Mouse (Mus musculus) spleen, postnatal 4 days (tissue): ENCODE measurements around the gene Usp44.

Source experiments
- DNase-seq, 2 experiments: peaks; one replicate each; pipeline ENCODE4 v3.0.0; 2022; ENCODE audit warnings: low spot score in 2 of 2

Usp44 gene

GRCm38 (mm10) chr10:93846706-93847105 lies 15.4 kb downstream of the Usp44 start:
- no peak for DNase-seq

GRCm38 (mm10) chr10:93855126-93855525 lies 23.8 kb downstream of the Usp44 start:
- DNase-seq, result no peak

GRCm38 (mm10) chr10:93856095-93856494 lies 24.7 kb downstream of the Usp44 start:
- no peak for DNase-seq

GRCm38 (mm10) chr10:93868401-93868800 lies 37.0 kb downstream of the Usp44 start:
- no peak for DNase-seq

- DNase-seq, result no peak
Measured at GRCm38 (mm10) chr10:93868886-93869285, 37.5 kb downstream of the Usp44 start.

GRCm38 (mm10) chr10:93876772-93877171 lies 45.4 kb downstream of the Usp44 start:
- DNase-seq, result no peak

DNA sequence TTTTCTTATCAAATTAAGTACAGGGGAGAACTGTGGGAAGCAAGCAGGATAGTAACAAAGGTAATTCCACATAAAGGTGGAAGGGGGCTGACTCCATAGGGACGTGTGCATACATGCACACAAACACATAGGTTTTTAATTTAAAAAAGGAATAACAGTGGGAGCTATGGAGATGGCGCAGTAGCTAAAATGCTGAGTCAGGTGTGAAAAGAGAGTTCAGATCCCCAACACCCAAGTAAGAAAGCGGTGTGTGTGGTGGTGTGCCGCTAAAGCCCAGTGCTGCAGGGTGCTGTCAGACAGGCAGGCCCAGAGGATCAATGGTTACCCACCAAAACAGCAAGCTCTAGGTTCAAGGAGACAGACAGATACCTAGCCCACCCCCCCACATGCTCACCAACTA lies 47.4 kb downstream of the Usp44 start:
- DNase-seq, result no peak

DNA sequence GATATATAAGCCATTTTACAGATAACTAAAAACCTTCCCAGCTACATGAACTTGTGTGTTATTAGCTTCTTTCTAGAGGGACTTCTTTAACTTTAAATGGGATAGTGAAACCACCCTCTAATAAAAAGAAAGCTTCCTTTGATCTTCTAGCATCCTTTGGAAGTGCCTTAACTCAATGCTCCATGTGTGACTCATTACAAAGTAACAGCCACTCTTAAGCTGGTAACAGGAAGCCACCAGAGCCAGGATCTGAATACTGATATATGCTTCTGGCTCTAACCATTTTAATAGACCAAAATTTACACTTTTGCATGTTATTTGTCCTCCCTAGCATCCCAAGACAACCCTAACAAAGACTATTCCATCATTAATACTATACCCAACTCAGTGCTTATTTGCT lies 50.6 kb downstream of the Usp44 start:
- DNase-seq, result no peak

GRCm38 (mm10) chr10:93882738-93883364 lies 51.5 kb downstream of the Usp44 start:
- peak in 1 of 2 experiments; percentile 44 for DNase-seq

GRCm38 (mm10) chr10:93885839-93886477 lies 54.6 kb downstream of the Usp44 start:
- peak; percentile 78 to 82 for DNase-seq

DNA sequence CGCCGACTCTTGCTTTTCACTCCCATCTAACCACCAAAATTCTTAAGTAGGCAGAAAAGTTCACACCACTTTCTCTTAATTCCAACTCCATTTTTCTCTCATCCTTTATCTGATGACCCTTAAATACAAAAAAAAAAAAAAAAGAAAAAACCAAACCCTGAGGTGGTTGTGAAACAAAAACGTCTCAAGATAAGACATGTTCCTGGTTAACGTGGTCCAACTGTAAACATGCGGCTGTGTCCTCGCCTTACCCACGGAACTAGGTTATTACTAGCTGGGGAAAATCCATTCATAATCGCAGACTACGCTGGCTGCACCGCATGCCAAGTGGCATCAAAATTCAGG lies 57.2 kb downstream of the Usp44 start:
- DNase-seq, result no peak

GRCm38 (mm10) chr10:93888935-93889578 lies 57.7 kb downstream of the Usp44 start:
- DNase-seq, result peak; percentile 44 to 80

GRCm38 (mm10) chr10:93889579-93889950 lies 58.2 kb downstream of the Usp44 start:
- peak; percentile 87 to 92 for DNase-seq

DNA sequence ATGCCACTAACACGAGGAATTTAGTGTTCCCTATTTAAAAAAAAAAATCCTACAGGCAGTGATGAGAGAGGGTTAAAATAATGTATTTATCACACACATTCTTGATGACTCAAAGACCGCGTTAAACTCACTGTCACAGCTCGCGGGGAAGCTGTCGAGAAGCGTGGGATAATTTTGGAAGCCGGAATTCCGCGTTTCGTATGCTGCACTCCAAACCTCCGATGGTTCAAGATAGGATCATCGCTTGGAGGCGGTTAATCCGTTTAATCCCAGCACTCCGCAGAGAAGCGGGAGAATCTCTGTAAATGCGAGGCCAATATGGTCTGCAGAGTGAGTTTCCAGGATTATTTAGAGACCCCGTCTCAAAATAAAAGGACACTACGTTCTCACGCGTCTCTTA lies 58.6 kb downstream of the Usp44 start:
- peak in 1 of 2 experiments; percentile 28 for DNase-seq

- no peak for DNase-seq
Measured at GRCm38 (mm10) chr10:93890565-93890964, 59.2 kb downstream of the Usp44 start.

- peak; percentile 61 to 70 for DNase-seq
Measured at GRCm38 (mm10) chr10:93891031-93891430, 59.7 kb downstream of the Usp44 start.

- DNase-seq, result no peak
Measured at GRCm38 (mm10) chr10:93892551-93892950, 61.2 kb downstream of the Usp44 start.

DNA sequence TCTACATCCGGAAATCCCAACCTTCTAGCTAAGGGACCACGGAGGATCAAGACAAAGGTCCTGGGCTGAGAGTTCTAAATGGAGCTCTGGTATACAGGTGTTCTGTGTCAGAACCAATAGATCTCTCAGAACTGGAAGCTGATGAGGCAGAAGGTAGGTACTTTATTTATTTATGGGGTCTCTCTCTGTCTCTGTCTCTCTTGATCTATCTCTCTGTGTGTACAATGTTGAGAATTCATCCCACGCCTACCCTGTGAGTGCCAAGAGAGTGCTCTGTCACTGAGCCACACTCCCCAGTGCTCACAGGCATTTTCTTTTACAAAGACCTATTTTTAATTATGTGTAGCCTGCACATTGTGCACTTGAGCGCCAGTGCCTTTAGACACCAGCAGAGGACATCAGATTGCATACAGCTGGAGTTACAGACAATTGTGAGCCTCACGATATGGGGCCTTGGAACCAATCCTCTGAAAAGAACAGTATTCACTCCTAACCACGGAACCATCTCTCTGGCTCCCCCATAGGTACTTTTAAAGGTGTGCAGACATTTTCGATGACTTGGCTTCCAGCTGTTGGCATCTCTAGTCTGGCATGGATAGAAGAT lies 65.8 kb downstream of the Usp44 start, which contains the start of gene Metap2:
TSS of gene Metap2 (minus strand) at position 51 of the 604 bp plus-strand sequence.
- DNase-seq, result no peak

- DNase-seq, result no peak
Measured at GRCm38 (mm10) chr10:93899303-93899702, 67.9 kb downstream of the Usp44 start.

- DNase-seq, result no peak
Measured at GRCm38 (mm10) chr10:93899907-93900306, 68.6 kb downstream of the Usp44 start.

- DNase-seq, result no peak
Measured at GRCm38 (mm10) chr10:93907376-93907775, 76.0 kb downstream of the Usp44 start.
